In genomic region chr3:69484006-69484574, GRCm38 (mm10) we compare ENCODE assay signal across 26 mouse cellular contexts.
DNase-seq lines count a peak whose midpoint lies in the region; ATAC-seq and TF ChIP-seq lines count a peak whose summit lies in the region.
"Had no signal": no experiment of that assay in that cellular context is flagged by ENCODE, and none has a peak within 500 bp of the region (broad histone marks: within the 10 kb centered on the region; RNA-seq: fewer than 3 reads in every experiment).

No protein-coding gene starts in this region.

- 0 out of 2 replicates have a peak, but pooled peaks have one; percentile 7 for ATAC-seq in forebrain, embryonic 13.5 days
- peak; percentile 39; the same call in 1 of the 2 replicates for ATAC-seq in embryonic facial prominence, embryonic 14.5 days (ENCODE audit: low read depth)
- ATAC-seq: inflammation-experienced regulatory T-cells, adult 6 months; midbrain, embryonic 15.5 days had no signal

- no peak overlapping the region for H3K4me3 ChIP-seq in forebrain, embryonic 13.5 days
- H3K4me3 ChIP-seq in forebrain, embryonic 10.5 days: no peak overlapping the region
- H3K4me3 ChIP-seq in layer of hippocampus, adult 2 months: no peak overlapping the region; the same call in 1 of the 2 replicates
- no peak overlapping the region for H3K4me3 ChIP-seq in embryonic facial prominence, embryonic 14.5 days (ENCODE audit: low read depth, low read length)
- H3K4me3 ChIP-seq: hindbrain, embryonic 10.5 days; hindbrain, embryonic 15.5 days; midbrain, embryonic 15.5 days; neural tube, embryonic 15.5 days had no signal

- no peaks in the 10 kb centered on the region for H3K36me3 ChIP-seq in forebrain, embryonic 13.5 days (ENCODE audit: poor library complexity, severe bottlenecking)
- no peaks in the 10 kb centered on the region for H3K36me3 ChIP-seq in forebrain, embryonic 10.5 days (replicated peaks)
- no peaks in the 10 kb centered on the region for H3K36me3 ChIP-seq in embryonic facial prominence, embryonic 14.5 days (ENCODE audit: control insufficient read depth, insufficient read depth, low read length)
- H3K36me3 ChIP-seq: hindbrain, embryonic 10.5 days; hindbrain, embryonic 15.5 days; midbrain, embryonic 15.5 days; neural tube, embryonic 15.5 days had no signal

- H3K4me2 ChIP-seq in forebrain, embryonic 13.5 days: no peak overlapping the region
- no peak overlapping the region for H3K4me2 ChIP-seq in embryonic facial prominence, embryonic 14.5 days (ENCODE audit: low read depth, low read length)
- H3K4me2 ChIP-seq: hindbrain, embryonic 15.5 days; midbrain, embryonic 15.5 days; neural tube, embryonic 15.5 days had no signal

- no peaks in the 10 kb centered on the region for H3K9me3 ChIP-seq in forebrain, embryonic 13.5 days (replicated peaks)
- H3K9me3 ChIP-seq in forebrain, embryonic 10.5 days: no peaks in the 10 kb centered on the region
- H3K9me3 ChIP-seq in embryonic facial prominence, embryonic 14.5 days (ENCODE audit: control insufficient read depth, low read length): no peaks in the 10 kb centered on the region
- H3K9me3 ChIP-seq: hindbrain, embryonic 10.5 days; hindbrain, embryonic 15.5 days; midbrain, embryonic 15.5 days; neural tube, embryonic 15.5 days had no signal

- H3K9ac ChIP-seq in forebrain, embryonic 13.5 days: no peak overlapping the region
- no peak overlapping the region for H3K9ac ChIP-seq in embryonic facial prominence, embryonic 14.5 days (ENCODE audit: low read depth, low read length)
- H3K9ac ChIP-seq: hindbrain, embryonic 15.5 days; liver, embryonic 14.5 days; midbrain, embryonic 15.5 days; neural tube, embryonic 15.5 days had no signal

- DNase-seq in cerebellum, adult 9-11 months: peak; percentile 49
- DNase-seq in cerebellum, adult 11 months: no peak
- no peak for DNase-seq in forebrain, embryonic 10.5 days (ENCODE audit: extremely low spot score, low spot score)
- DNase-seq in layer of hippocampus, adult 2 months (ENCODE audit: low spot score in 2 of 2): no peak
- no peak for DNase-seq in layer of hippocampus, adult 11-12 months (ENCODE audit: low spot score)
- DNase-seq in embryonic facial prominence, embryonic 14.5 days (ENCODE audit: low spot score): no peak
- no peak for DNase-seq in thymus, postnatal 0 days (ENCODE audit: low spot score)
- DNase-seq: adrenal gland, postnatal 10 days; heart, postnatal 14 days; kidney, adult 11 months; kidney, postnatal 14 days; liver; lung, adult 2 months; lung, postnatal 10 days; right cerebral cortex, postnatal 25 days; spleen, adult 18-20 months; thymus, postnatal 25 days had no signal

- H3K27me3 ChIP-seq in forebrain, embryonic 13.5 days: no peaks in the 10 kb centered on the region
- H3K27me3 ChIP-seq in forebrain, embryonic 10.5 days (ENCODE audit: poor library complexity, severe bottlenecking): no peaks in the 10 kb centered on the region
- H3K27me3 ChIP-seq in embryonic facial prominence, embryonic 14.5 days (replicated peaks; ENCODE audit: control insufficient read depth, insufficient read depth, low read length): no peaks in the 10 kb centered on the region
- H3K27me3 ChIP-seq: hindbrain, embryonic 15.5 days; midbrain, embryonic 15.5 days; neural tube, embryonic 15.5 days; Patski had no signal

- no peak for TF ChIP-seq CTCF in layer of hippocampus, adult 2 months (conservative IDR thresholded peaks at IDR 0.05)

- H3K4me1 ChIP-seq in forebrain, embryonic 13.5 days: peaks cover 31% of the 10 kb centered on the region
- no peaks in the 10 kb centered on the region; the same call in 1 of the 2 replicates for H3K4me1 ChIP-seq in forebrain, embryonic 10.5 days
- peaks cover 7% of the 10 kb centered on the region; the same call in 1 of the 2 replicates for H3K4me1 ChIP-seq in embryonic facial prominence, embryonic 14.5 days (ENCODE audit: control insufficient read depth, insufficient read depth, low read length)
- H3K4me1 ChIP-seq: hindbrain, embryonic 10.5 days; midbrain, embryonic 15.5 days had no signal

- WGBS in forebrain, embryonic 13.5 days: 73% methylated on average over 13 of the region's 13 CpGs
- WGBS in forebrain, embryonic 10.5 days: 83% methylated on average over 13 of the region's 13 CpGs
- WGBS in embryonic facial prominence, embryonic 14.5 days: 78% methylated on average over 13 of the region's 13 CpGs

- H3K27ac ChIP-seq in forebrain, embryonic 13.5 days: no peak overlapping the region
- no peak overlapping the region for H3K27ac ChIP-seq in forebrain, embryonic 10.5 days
- peak overlapping the region; percentile 49 for H3K27ac ChIP-seq in layer of hippocampus, adult 2 months
- H3K27ac ChIP-seq in embryonic facial prominence, embryonic 14.5 days (replicated peaks; ENCODE audit: low read depth, low read length): no peak overlapping the region
- H3K27ac ChIP-seq: hindbrain, embryonic 10.5 days; hindbrain, embryonic 15.5 days; liver, embryonic 14.5 days; macrophage; midbrain, embryonic 15.5 days; neural tube, embryonic 15.5 days had no signal
